Mouse (Mus musculus) lung, embryonic 16.5 days (tissue): ENCODE measurements around the gene Fxyd1. TPM values are rescaled to one million over a fixed set of nuclear protein-coding genes. Genes with fewer than 3 reads are reported as not detected.
A peak's percentile ranks its signal among the peaks of the same experiment; 100 is the strongest.

Source experiments
- ATAC-seq: fragments of 200-750 bp; cut with Nextera tagmentation; 2 replicates; pipeline ENCODE4 v1.8.0; 2017; ENCODE audit warnings: low read depth, mild to moderate bottlenecking, moderate library complexity
- H3K27ac ChIP-seq: fragments of 300-500 bp; sonication (generic); 2 replicates; pipeline ENCODE4 v1.5.1; 2014; ENCODE audit warnings: mild to moderate bottlenecking, control low read depth, low read length
- H3K27me3 ChIP-seq: fragments of 300-500 bp; sonication (generic); 2 replicates; pipeline ENCODE4 v1.6.1; 2014; ENCODE audit warnings: low read depth, low read length, mixed read lengths; ENCODE audit not compliant: control insufficient read depth, insufficient read depth
- H3K36me3 ChIP-seq: fragments of 300-500 bp; sonication (generic); 2 replicates; pipeline ENCODE4 v1.6.1; 2014; ENCODE audit warnings: low read length; ENCODE audit not compliant: control insufficient read depth, insufficient read depth
- H3K4me1 ChIP-seq: fragments of 300-500 bp; sonication (generic); replicated peaks from 2 replicates; pipeline ENCODE4 v1.6.1; 2014; ENCODE audit warnings: low read length, mixed read lengths; ENCODE audit not compliant: control insufficient read depth, insufficient read depth
- H3K4me2 ChIP-seq: fragments of 300-500 bp; sonication (generic); 2 replicates; pipeline ENCODE4 v1.6.1; 2014; ENCODE audit warnings: low read depth, low read length, control low read depth
- H3K4me3 ChIP-seq: fragments of 300-500 bp; sonication (generic); 2 replicates; pipeline ENCODE4 v1.5.1; 2014; ENCODE audit warnings: mild to moderate bottlenecking, low read length, control low read depth
- H3K9ac ChIP-seq: fragments of 300-500 bp; sonication (generic); 2 replicates; pipeline ENCODE4 v1.6.1; 2014; ENCODE audit warnings: low read length, control low read depth
- H3K9me3 ChIP-seq: fragments of 300-500 bp; sonication (generic); 2 replicates; pipeline ENCODE4 v1.6.1; 2016; ENCODE audit warnings: low read length; ENCODE audit not compliant: control insufficient read depth
- WGBS: fragments of 180-500 bp; shearing (Covaris S2); extraction: QIAGEN DNeasy Blood & Tissue Kit; methylation state at CpG from one replicate; pipeline ENCODE4 v1.1.7; 2014; 5-methylcytosine and 5-hydroxymethylcytosine counted together
- polyA plus RNA-seq: library from polyadenylated mRNA; unstranded; fragments of >200 nt; fragmentation: Nextera tagmentation; extraction: Ambion mirVana; gene quantifications from 2 replicates; pipeline ENCODE4 v1.2.1, GENCODE M21; 2015

Fxyd1 gene
- 105 and 119 TPM in 2 replicates for polyA plus RNA-seq

DNA sequence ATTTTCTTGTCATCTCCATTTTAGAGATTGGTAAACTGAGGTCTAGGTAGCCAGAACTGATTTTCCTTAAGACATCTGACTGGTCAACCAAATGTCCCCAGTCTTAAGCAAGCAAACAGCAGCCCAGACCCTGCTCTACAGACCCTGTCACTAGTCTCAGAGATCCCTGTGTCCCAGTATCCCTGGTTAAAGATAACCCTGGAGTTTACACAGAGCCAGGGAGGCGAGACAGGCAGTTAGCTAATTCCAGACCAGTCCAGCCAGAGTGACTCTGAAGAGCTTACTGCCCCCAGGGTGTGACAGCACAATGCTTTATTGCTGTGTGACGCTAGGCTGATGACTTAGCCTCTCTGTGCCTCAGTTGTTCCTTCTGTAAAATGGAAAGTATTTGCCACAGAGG lies at the start of gene Fxyd1:
Gene Fxyd1 (minus strand): TSS at position 129 of the 400 bp plus-strand sequence.
- H3K27me3 ChIP-seq, result peaks cover 14% of the 10 kb centered on the region
- no peak within 1 kb of the TSS for H3K27ac ChIP-seq
- 74% methylated on average over 2 of the region's 2 CpGs for WGBS
- ATAC-seq, result no peak
- H3K4me2 ChIP-seq, result no peak within 1 kb of the TSS
- H3K36me3 ChIP-seq, result no peaks in the 10 kb centered on the region
- H3K4me3 ChIP-seq, result no peak within 1 kb of the TSS
- H3K4me1 ChIP-seq, result peaks cover 26% of the 10 kb centered on the region
- H3K9me3 ChIP-seq, result no peaks in the 10 kb centered on the region
- H3K9ac ChIP-seq, result no peak within 1 kb of the TSS

DNA sequence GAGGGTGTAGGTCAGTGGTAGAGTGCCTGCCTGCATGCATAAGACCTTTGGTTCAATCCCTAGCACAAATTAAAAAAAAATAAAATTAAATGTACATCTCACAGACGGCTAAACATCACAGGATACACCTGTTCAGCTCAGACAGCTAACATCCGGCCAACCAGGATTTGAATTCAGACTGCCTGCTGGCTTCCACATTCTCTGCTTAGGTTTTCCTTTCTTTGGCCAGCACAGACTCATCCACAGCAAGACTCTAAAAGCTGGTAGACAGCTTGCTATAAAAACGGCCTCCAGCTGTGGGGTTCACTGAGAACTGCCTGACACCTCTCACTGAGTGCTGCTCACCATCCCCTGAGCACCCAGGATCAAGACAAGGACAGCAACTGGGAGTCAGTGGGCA lies 49.2 kb upstream of the Fxyd1 start:
- H3K27ac ChIP-seq, result no peak overlapping the region
- peaks cover 10% of the 10 kb centered on the region for H3K4me1 ChIP-seq
- no peak overlapping the region for H3K4me3 ChIP-seq
- ATAC-seq, result no peak
- no peaks in the 10 kb centered on the region for H3K36me3 ChIP-seq
- no peaks in the 10 kb centered on the region for H3K27me3 ChIP-seq
- H3K9ac ChIP-seq, result no peak overlapping the region
- no peak overlapping the region for H3K4me2 ChIP-seq
- 48% methylated on average over 3 of the region's 3 CpGs for WGBS
- no peaks in the 10 kb centered on the region for H3K9me3 ChIP-seq

DNA sequence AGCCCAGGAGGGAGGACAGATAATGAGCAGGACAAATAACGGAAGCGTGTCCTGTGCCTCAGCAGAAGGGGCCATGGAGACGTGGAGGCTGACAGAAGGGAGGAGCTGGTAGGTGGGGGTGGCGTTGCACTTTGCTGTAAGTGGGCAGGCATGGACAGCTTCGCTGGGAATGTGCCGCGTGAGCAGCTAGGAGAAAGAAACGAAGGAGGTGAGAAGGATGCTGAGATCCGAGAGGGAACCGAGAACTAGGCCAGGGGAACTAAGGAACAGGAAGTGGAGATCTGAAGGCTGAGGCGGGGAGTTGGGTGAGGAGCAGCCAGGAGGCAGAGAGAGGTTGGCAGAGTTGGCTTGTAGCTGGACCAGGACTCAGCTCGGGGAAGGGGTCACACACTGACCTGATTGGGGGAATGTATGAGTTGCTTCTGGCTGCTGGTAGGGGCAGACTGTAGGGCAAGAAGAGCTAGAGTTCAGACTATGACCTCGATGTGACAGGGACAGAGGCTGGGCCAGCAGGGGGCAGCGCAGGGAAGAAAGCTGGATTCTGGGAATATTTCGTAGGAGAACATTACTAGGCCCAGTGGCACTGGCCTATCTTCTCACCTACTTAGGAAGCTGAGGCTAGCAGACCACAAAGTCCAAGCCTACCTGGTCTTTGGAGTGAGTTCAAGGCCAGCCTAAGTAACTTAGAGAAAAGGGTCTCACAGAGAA lies 48.2 kb upstream of the Fxyd1 start:
- Histone ChIP-seq H3K9me3 (no peaks in the 10 kb centered on the region), H3K27me3 (no peaks in the 10 kb centered on the region), H3K4me1 (peaks cover 10% of the 10 kb centered on the region), H3K4me2 (no peak overlapping the region), H3K4me3 (no peak overlapping the region), H3K36me3 (no peaks in the 10 kb centered on the region), H3K9ac (0 out of 2 replicates have a peak overlapping the region, but pooled peaks have one; percentile 6), H3K27ac (no peak overlapping the region)
- WGBS, result 42% methylated on average over 15 of the region's 15 CpGs
- no peak for ATAC-seq

DNA sequence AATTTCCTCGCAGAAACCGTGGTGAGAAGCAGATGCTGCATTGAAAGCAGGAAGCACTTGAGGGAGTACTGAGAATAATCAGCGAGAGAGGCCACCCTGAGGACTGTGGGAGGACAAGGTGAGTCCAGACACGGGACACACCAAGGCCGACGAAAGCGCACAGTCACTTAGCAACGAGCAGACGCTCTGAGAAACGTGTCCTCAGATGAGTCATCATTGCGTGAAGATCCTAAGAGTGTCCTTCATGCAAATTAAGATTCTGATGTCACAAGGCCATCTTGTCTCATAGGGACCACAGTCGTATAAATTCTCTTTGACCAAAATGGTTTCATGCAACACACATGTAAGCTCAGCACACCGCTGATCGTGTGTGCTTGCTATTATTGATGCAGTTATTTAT lies 43.8 kb upstream of the Fxyd1 start:
- H3K36me3 ChIP-seq, result no peaks in the 10 kb centered on the region
- WGBS, result 70% methylated on average over 14 of the region's 14 CpGs
- H3K4me1 ChIP-seq, result 0 out of 2 replicates have a peak, but pooled peaks cover 3% of the 10 kb centered on the region
- no peaks in the 10 kb centered on the region for H3K9me3 ChIP-seq
- H3K27me3 ChIP-seq, result no peaks in the 10 kb centered on the region
- ATAC-seq, result no peak
- no peak overlapping the region for H3K4me2 ChIP-seq
- H3K9ac ChIP-seq, result no peak overlapping the region
- no peak overlapping the region for H3K27ac ChIP-seq
- no peak overlapping the region for H3K4me3 ChIP-seq

DNA sequence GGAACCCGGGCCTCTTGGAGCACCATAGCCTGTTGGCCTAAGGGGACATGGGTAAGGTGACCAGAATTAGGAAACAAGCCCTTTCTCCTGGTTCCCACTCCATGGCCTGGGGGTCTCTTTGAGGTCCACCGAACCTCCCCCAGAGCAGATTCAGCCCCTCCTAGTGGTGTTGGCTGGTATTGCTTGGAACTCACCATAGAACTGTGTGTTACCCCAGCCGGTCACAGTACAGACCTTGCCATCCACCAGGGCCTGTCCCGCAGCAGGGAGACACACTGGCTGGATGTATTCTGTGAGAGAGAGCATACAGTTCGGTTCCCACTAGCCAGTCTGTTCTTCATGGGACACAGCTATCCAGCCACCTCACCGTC lies 42.6 kb upstream of the Fxyd1 start:
- no peaks in the 10 kb centered on the region for H3K36me3 ChIP-seq
- H3K4me3 ChIP-seq, result no peak overlapping the region
- 83% methylated on average over 6 of the region's 6 CpGs for WGBS
- H3K9ac ChIP-seq, result no peak overlapping the region
- no peak overlapping the region for H3K27ac ChIP-seq
- H3K4me2 ChIP-seq, result no peak overlapping the region
- no peaks in the 10 kb centered on the region for H3K9me3 ChIP-seq
- ATAC-seq, result no peak
- H3K27me3 ChIP-seq, result no peaks in the 10 kb centered on the region
- H3K4me1 ChIP-seq, result 0 out of 2 replicates have a peak, but pooled peaks cover 3% of the 10 kb centered on the region

DNA sequence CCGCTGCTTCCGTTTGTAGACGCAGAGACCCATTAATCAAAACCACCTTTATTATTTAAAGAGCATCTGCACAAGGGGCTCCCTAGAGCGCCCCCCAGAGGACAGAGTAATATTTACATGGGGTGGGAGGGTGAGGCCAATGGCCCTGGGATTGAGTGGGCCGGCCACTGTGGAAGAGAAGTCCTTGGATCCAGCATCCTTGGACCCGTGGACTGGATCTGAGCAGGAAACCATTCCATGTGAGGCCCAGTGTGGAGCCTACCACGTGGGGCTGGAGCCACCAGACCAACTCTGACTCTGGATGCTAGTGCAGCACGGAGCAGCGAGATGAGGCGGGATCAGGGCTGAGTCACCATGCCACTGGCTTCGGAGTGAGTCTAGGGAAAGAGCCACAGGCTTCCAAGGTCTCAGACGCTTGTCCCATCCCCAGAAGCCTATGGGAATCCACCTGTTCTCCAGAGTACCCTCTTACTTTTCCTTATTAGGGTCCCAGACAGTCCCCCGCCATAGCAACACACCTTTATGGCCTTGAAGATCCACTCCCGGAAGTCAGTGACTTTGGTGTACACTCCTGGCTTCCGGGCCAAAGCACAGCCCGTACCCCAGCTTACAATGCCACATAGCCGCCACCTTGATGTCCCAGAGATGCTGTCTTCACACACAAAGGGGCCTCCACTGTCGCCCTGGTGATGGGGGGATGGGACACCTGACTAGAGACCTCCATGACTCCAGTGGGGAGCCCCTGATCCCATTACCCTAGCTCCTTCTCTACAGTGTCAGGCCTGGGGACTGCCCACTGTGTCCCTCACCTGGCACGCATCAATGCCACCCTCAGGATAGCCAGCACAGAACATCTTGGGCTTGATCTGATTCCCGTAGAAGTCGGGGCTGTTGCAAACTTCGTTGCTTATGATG lies 42.0 kb upstream of the Fxyd1 start:
- 0 out of 2 replicates have a peak, but pooled peaks cover 3% of the 10 kb centered on the region for H3K4me1 ChIP-seq
- ATAC-seq, result no peak
- no peak overlapping the region for H3K9ac ChIP-seq
- 74% methylated on average over 22 of the region's 22 CpGs for WGBS
- H3K9me3 ChIP-seq, result no peaks in the 10 kb centered on the region
- H3K4me2 ChIP-seq, result no peak overlapping the region
- H3K36me3 ChIP-seq, result no peaks in the 10 kb centered on the region
- no peak overlapping the region for H3K4me3 ChIP-seq
- H3K27ac ChIP-seq, result no peak overlapping the region
- no peaks in the 10 kb centered on the region for H3K27me3 ChIP-seq

DNA sequence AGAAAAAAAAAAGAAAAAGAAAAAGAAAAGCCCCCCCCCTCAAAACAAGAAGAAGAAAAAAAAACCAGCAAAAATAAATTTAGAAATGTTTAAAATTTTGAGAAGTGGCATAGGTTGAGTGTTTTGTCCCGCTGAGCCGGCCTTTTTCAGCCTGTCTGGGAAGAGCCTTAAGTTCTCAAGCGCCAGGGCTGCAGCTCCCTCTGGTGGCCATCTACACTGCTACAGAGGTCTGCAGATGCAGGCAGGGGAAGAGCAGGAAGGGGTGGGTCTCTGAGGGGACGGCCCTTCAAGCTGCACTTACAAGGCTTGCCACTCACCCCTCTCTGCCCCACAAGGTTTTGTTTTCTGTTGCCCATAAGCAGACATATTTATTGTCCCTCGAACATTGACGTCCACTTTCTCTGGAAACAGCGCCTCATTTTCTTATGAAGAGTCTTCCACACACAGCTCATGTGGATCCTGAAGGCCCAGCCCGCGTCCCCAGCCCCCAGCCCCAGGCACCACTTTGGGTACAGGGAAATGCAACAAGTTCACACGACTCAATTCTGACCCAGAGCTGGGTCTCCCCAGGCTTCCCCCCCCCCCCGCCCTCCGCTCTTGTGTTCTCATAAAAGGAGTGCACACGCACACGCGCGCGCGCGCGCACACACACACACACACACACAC lies 40.7 kb upstream of the Fxyd1 start:
- H3K4me2 ChIP-seq, result peak overlapping the region; percentile 51
- no peaks in the 10 kb centered on the region for H3K27me3 ChIP-seq
- 40% methylated on average over 18 of the region's 20 CpGs for WGBS
- H3K4me1 ChIP-seq, result 0 out of 2 replicates have a peak, but pooled peaks cover 3% of the 10 kb centered on the region
- no peaks in the 10 kb centered on the region for H3K36me3 ChIP-seq
- peak overlapping the region; percentile 51 for H3K9ac ChIP-seq
- no peaks in the 10 kb centered on the region for H3K9me3 ChIP-seq
- peak overlapping the region; percentile 26 for H3K4me3 ChIP-seq
- ATAC-seq, result peak; percentile 96
- H3K27ac ChIP-seq, result no peak overlapping the region

DNA sequence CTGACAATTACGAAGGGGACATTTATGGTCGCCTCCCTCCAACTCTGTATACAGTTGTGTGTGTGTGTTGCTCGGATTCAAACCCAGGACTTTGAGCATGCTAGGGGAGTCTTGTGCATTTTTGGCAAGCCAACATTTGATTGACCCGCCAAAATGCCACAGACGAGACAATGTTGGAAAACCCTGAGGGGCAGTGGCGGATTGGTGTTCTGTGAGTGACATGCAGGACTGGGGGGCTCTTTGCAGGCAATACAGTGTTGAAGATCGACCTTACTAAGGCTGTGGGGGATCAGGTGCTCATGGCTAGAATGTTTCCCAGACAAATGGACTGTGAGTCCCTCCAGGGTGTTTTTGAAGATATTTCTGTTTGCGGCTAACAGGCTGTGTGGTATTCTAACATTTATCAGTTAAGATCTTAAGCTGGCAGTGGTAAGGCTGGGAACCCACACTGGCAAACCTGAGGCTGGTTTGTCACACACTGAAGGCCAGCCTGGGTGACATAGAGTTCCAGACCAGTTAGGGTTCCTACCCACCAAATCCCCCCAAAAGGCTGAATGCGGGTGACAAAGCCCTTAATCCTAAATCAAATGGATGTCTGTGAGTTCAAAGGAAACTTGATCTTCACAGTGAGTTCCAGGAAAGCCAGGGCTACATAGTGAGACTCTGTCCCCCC lies 40.0 kb upstream of the Fxyd1 start:
- ATAC-seq, result no peak
- H3K27me3 ChIP-seq, result no peaks in the 10 kb centered on the region

More for the DNA sequence above, 40.0 kb upstream of the Fxyd1 start:
- Histone ChIP-seq H3K4me1 (0 out of 2 replicates have a peak, but pooled peaks cover 3% of the 10 kb centered on the region), H3K36me3 (no peaks in the 10 kb centered on the region), H3K9ac (no peak overlapping the region), H3K27ac (no peak overlapping the region), H3K4me3 (no peak overlapping the region), H3K4me2 (no peak overlapping the region), H3K9me3 (no peaks in the 10 kb centered on the region)
- 67% methylated on average over 9 of the region's 9 CpGs for WGBS
